Mouse (Mus musculus) kidney, adult 11 months (tissue): Measurements from ENCODE around the gene Cog7.
A peak's percentile ranks its signal among the peaks of the same experiment; 100 is the strongest.

Experiments used
- DNase-seq: peaks from one replicate; pipeline ENCODE4 v3.0.0; 2022

The Cog7 gene

DNA sequence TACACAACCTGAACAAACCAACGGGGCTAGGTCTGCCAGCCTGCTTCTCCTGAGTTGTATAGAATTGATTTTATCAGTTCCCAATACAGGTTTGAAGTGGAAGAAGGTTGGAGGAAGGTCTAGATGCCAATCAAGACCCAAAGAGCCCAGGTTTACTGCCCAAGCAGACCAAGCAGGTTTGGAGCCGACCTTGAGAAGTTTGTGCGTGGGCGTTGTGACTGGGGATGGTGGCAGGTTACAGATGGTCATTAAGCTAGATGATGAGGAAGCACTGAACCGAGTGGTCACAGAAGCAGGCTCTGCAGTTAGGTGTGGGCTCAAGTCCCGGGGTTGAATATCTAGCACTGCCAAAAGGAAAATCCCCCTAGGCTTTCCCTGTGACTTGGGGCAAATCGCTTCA, 106.7 kb downstream of the Cog7 start:
- DNase-seq = peak; percentile 43

DNA sequence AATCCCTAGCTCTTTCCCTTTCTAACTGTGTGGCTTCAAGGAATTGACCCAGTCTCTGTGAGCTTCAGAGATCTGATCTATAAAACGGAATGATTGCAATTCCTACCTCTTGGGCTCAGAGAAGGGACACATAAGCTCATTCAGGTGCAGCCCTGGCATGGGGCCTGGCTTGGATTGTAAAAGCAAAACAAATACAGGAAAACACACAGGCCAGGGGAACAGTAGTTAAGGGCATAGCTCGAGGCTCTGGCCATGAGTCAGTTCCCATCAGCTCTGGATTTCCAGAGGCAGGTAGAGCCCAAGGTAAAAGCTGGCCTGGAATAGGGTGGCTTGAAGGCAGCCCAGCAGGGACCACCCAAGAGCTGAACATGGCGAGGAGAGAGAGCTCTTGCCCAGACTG, 107.5 kb downstream of the Cog7 start:
- DNase-seq = peak; percentile 24

DNA sequence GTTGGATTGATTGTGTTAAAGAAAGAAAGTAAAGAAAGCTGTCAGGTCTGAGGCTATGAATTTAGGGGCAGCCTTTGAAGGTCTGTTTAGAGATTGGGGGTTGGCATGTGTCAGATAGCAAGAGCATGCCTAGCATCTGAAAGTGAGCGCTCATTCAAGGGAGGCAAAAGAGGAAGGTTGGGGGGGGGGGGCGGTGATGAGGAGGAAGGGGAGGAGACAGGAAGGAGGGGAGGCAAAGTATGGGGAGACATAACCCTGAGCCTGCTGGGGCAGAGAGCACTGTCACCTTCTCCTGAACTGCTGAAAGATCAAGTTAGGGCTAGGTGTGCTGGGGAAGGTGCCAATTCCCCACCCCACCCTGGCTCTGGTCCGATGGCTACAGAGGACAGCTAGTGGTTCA, 109.9 kb downstream of the Cog7 start:
- DNase-seq = no peak

DNA sequence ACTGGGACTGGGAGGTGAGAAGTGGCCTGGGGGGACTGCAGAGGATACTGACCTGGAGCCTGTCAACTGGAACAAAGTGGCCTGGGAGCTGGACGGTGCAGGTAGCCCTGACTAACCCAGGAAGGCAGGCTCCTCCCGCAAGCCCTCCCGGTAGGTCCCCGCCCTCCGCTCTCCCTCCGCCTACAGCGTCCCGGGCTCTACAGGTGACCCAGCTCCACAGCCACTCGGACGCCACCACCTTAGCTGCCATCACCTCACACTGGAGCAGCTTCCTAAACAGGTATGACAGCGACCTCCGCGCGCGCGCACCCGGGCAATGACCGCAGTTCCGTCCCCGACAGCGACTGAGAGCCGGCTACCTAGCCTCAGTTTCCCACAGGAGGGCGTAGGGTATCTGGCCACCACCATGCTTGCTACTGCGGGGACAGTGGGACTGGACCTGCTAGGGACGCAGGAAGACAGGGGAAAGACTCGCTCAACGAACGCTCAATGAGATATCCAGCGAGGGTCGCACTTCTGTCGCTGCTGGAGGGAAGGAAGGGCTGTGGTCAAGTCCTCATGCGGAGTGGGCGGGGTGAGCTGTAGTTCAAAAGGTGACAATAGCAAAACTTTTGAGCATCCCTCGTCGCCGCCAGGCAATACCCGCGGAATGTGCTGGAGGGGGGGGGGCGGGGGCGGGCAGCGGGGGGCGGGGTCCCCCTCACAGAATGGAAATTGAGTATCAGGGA, 116.5 kb downstream of the Cog7 start, which contains the start of gene Scnn1b:
Gene Scnn1b (plus strand): TSS at position 181 of the 728 bp plus-strand sequence.
- DNase-seq = peak; percentile 24

DNA sequence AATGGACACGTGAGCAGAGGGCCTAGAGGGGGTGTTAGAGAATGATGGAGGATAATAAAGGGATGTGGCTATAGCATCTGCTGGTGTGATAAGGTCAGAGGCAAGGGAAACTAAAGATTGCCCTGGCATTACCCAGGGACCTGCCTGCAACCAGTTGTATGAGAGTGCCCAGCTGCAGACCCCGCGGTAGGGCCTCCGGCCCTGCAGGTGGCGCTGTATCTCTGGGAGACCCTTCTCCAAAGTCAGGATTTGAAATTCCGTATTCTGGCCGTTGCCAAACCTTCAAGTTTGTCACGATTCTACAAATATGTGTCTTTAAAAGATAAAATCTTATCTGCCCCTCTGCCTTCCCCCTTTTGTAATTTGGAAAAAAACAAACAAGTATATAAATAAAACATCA, 122.6 kb downstream of the Cog7 start:
- no peak for DNase-seq

- no peak for DNase-seq
These were observed 124.2 kb downstream of the Cog7 start for GRCm38 (mm10) chr7:121857177-121857884.

- DNase-seq = no peak
These were observed 132.9 kb downstream of the Cog7 start for GRCm38 (mm10) chr7:121848537-121849168.

DNA sequence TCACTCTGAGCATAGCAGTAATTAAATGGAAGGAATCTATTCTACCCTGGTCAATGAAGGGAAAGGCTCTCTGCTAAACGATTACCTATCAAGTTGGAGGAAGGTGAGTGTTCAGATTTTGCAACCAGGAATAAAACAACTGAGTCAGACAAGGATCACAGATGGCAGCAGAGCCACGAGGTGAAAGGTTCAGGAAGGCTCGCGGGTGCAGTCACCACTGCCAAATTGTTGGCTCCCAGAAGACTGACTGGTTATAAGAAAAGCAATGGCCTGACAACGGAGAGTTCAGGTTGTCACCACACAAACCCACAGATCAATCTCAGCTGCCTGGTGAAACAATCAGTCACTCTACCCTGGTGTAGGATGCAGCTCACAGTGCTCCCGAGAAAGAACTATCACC, 135.5 kb downstream of the Cog7 start:
- no peak for DNase-seq

GRCm38 (mm10) chr7:121842234-121842633, 139.3 kb downstream of the Cog7 start:
- DNase-seq = no peak

DNA sequence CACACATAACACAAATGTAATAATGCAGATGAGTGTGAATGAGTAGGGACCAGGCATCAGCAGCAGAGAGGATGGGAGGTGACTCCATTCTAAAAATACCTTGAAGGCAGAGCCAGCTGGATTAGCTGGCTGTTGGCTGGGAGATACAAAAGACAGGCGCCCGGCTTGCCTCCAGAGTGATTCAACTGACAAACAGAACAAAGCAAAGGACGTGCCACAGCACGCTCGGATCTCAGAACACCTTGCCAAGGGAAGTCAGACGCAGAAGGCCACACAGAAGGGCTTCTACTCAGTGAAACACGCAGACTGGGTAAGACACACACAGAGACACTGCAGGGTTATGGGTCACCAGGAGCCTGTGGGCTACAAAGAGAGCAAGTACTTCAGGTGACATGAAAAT, 140.7 kb downstream of the Cog7 start:
- no peak for DNase-seq

DNA sequence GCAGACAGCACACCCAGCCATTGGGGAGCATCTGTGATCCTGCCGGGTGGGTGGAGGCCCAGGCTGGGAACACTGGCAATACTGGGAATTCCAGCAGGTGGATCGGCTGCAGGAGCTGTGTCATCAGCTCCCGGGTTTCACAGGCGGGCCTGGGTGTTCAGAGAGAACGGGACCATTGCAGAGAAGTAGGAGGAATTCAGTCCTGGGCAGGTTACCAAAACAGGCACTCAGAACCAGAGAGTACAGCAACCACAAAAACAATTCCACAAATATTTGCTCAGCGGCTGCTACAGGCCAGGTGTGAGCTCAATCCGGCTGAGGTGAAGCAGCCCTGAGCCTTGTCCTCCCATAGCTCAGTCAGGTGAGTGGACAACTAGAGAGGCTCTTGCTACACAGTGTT, 144.7 kb downstream of the Cog7 start:
- no peak for DNase-seq

DNA sequence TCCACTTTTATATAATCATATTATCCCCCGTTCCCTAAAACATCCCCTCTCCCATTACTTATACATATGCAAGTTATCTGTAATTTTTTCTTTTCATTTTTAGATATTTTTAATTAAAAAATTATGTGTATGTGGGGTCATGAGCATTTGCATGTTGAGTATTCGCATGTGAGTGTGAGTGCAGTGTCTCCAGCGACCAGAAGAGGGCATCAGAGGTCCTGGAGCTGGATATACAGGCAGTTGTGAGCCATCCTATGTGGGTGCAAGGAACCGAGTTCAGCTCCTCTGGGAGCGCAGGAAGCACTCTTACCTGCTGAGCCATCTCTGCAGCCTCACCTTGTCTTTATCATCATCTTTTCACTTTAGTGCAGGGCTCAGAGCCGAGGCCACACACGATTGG, 146.1 kb downstream of the Cog7 start:
- DNase-seq = no peak
